Mouse (Mus musculus) liver, embryonic 16.5 days (tissue): Measurements from ENCODE around the gene Pdp2. TPM values are rescaled to one million over a fixed set of nuclear protein-coding genes. Genes with fewer than 3 reads are reported as not detected.
"Not testable (repeated sequence)": the region's sequence is repeated elsewhere in the genome, so short reads cannot be mapped to it uniquely, and the experiment has no call there.

ENCODE experiments used
- ATAC-seq: fragments of 200-750 bp; cut with Nextera tagmentation; 2 replicates; pipeline ENCODE4 v1.8.0; 2017; ENCODE audit warnings: low read depth, mild to moderate bottlenecking, moderate number of reproducible peaks, moderate library complexity
- H3K27ac ChIP-seq: fragments of 300-500 bp; sonication (generic); 2 replicates; pipeline ENCODE4 v1.5.1; 2014; ENCODE audit warnings: mild to moderate bottlenecking, low read length
- H3K27me3 ChIP-seq: fragments of 300-500 bp; sonication (generic); 2 replicates; pipeline ENCODE4 v1.6.1; 2014; ENCODE audit warnings: low read depth, low read length, mixed read lengths; ENCODE audit not compliant: control insufficient read depth, insufficient read depth
- H3K36me3 ChIP-seq: fragments of 300-500 bp; sonication (generic); 2 replicates; pipeline ENCODE4 v1.6.1; 2014; ENCODE audit warnings: mild to moderate bottlenecking; ENCODE audit not compliant: control insufficient read depth, insufficient read depth
- H3K4me1 ChIP-seq: fragments of 300-500 bp; sonication (generic); 2 replicates; pipeline ENCODE4 v1.6.1; 2014; ENCODE audit warnings: low read depth, low read length, mixed read lengths; ENCODE audit not compliant: control insufficient read depth
- H3K4me2 ChIP-seq: fragments of 300-500 bp; sonication (generic); 2 replicates; pipeline ENCODE4 v1.6.1; 2014; ENCODE audit warnings: low read depth, low read length, mixed read lengths
- H3K4me3 ChIP-seq: fragments of 300-500 bp; sonication (generic); 2 replicates; pipeline ENCODE4 v1.5.1; 2014; ENCODE audit warnings: low read depth, mild to moderate bottlenecking, low read length
- H3K9ac ChIP-seq: fragments of 300-500 bp; sonication (generic); 2 replicates; pipeline ENCODE4 v1.6.1; 2014; ENCODE audit warnings: low read depth, low read length
- H3K9me3 ChIP-seq: fragments of 300-500 bp; sonication (generic); replicated peaks from 2 replicates; pipeline ENCODE4 v1.6.1; 2016; ENCODE audit warnings: low read length; ENCODE audit not compliant: control insufficient read depth
- WGBS: fragments of 180-500 bp; shearing (Covaris S2); extraction: QIAGEN DNeasy Blood & Tissue Kit; methylation state at CpG from one replicate; pipeline ENCODE4 v1.1.7; 2014; ENCODE audit not compliant: insufficient replicate concordance; 5-methylcytosine and 5-hydroxymethylcytosine counted together
- polyA plus RNA-seq: library from polyadenylated mRNA; unstranded; fragments of >200 nt; fragmentation: Nextera tagmentation; extraction: Ambion mirVana; gene quantifications from 2 replicates; pipeline ENCODE4 v1.2.1, GENCODE M21; 2015

The Pdp2 gene
- polyA plus RNA-seq, 1 experiment from 2014 or later, result 3.9 TPM

DNA sequence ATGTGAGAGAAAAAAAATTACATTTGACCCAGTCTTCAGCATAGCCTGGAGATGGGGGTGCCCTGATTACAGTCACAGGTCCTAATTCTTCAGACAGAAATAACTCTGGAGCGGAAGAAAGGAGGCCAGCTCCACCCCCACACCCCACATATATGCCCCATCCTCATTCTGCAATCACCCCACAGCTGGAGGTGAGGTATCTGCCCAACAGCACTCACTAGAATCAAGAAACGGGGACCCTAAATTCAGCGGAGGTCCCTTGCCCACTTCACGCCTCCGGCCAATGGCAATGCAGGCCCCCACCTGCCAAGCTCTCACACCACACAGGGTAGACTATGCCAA, 25.8 kb upstream of the Pdp2 start:
- WGBS, result 78% methylated on average over 5 of the region's 5 CpGs
- Histone ChIP-seq H3K36me3 (no peaks in the 10 kb centered on the region), H3K4me2 (no peak overlapping the region), H3K27ac (no peak overlapping the region), H3K4me3 (no peak overlapping the region), H3K27me3 (no peaks in the 10 kb centered on the region), H3K9ac (no peak overlapping the region), H3K4me1 (no peaks in the 10 kb centered on the region; the same call in 1 of the 2 replicates), H3K9me3 (no peaks in the 10 kb centered on the region)
- no peak for ATAC-seq

DNA sequence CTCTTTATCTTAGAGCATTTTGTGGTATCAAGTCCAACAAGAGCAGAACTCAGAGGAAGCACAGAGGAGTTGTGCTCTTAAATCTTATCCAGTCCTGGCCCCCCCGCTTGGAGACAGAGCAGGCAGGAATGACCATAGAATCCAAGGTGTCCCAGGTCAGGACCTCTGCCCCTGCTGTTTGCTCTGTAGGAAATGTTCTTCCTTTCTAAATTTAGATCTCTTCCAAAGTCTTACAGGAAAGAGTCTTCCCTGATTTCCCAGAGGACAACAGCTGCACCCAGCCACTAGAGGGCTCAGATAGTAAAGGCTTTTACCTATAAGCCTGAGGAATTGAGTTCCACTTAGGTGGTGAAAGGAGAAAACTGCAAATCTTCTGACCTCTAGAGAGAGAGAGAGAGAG, 21.7 kb upstream of the Pdp2 start:
- WGBS, result 56% methylated on average over 1 of the region's 1 CpGs
- H3K4me3 ChIP-seq, result no peak overlapping the region
- no peaks in the 10 kb centered on the region for H3K27me3 ChIP-seq
- H3K27ac ChIP-seq, result no peak overlapping the region
- H3K9ac ChIP-seq, result no peak overlapping the region
- no peaks in the 10 kb centered on the region for H3K36me3 ChIP-seq
- no peak for ATAC-seq
- no peaks in the 10 kb centered on the region for H3K9me3 ChIP-seq
- no peak overlapping the region for H3K4me2 ChIP-seq
- H3K4me1 ChIP-seq, result no peaks in the 10 kb centered on the region; the same call in 1 of the 2 replicates

DNA sequence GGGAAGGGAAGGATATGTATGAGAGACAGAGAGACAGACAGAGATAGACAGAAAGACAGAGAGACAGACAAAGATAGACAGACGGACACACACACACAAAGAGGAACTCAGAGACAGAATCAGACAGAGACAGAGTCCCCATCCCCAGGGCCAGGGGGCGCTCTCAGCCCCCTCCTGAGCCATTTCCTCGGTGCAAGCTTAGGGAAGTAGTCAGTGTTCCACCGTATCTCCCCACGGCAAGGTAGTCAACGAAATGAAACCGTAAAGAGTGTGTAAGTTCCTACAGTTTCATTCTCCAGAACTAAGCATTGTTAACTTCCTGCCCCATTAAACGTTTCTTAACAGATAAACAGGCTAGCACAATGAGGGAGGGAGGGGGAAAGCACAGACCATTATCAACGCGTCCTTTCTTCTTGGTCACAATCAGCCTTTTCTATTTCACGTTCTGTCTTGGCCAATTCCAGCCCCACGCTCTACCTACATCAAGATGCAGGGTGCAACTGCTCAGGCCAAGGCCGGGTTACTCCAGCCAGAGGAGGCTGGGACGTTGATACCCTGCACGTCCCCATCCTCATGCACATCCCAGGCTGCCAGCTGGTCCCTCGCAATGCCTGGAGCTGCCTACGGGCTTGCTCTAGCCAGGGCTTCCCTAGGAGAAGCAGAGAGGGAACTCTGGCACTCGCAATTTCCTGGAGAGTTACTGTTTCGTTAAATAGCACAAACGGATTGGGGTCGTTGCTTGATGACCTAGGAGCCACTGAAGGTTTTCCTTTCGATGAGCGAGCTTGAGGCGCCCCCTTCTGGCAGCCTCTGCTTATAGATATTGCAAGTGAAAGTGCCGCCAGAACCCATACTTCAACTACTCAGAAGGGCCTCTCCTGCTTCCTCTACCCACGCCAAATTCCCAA, 20.6 kb upstream of the Pdp2 start:
- Histone ChIP-seq H3K27me3 (no peaks in the 10 kb centered on the region), H3K27ac (no peak overlapping the region), H3K4me3 (peak overlapping the region; percentile 47), H3K4me2 (peak overlapping the region; percentile 64), H3K9ac (0 out of 2 replicates have a peak overlapping the region, but pooled peaks have one; percentile 16), H3K36me3 (no peaks in the 10 kb centered on the region), H3K4me1 (no peaks in the 10 kb centered on the region; the same call in 1 of the 2 replicates), H3K9me3 (no peaks in the 10 kb centered on the region)
- ATAC-seq, result peak; percentile 60
- WGBS, result 2% methylated on average over 26 of the region's 26 CpGs

DNA sequence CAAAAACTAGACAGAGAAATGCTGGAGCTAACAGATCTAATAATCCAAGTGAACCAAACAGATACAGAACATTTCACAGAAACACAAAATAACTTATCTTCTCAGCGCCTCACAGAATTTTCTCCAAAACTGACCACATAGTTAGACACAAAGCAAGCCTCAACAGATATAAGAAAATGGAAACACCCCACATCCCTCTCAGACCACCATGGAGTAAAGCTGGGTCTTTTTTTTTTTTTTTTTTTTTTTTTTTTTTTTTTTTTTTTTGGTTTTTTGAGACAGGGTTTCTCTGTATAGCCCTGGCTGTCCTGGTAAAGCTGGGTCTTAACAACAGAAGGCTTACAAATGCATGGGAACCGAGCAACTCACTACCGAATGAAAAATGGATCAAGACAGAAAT, 14.4 kb upstream of the Pdp2 start:
- Histone ChIP-seq H3K4me2 (no peak overlapping the region), H3K4me1 (no peaks in the 10 kb centered on the region), H3K27me3 (no peaks in the 10 kb centered on the region), H3K36me3 (no peaks in the 10 kb centered on the region), H3K9ac (no peak overlapping the region), H3K27ac (no peak overlapping the region), H3K4me3 (no peak overlapping the region), H3K9me3 (no peaks in the 10 kb centered on the region)
- no peak for ATAC-seq
- 60% methylated on average over 3 of the region's 3 CpGs for WGBS

DNA sequence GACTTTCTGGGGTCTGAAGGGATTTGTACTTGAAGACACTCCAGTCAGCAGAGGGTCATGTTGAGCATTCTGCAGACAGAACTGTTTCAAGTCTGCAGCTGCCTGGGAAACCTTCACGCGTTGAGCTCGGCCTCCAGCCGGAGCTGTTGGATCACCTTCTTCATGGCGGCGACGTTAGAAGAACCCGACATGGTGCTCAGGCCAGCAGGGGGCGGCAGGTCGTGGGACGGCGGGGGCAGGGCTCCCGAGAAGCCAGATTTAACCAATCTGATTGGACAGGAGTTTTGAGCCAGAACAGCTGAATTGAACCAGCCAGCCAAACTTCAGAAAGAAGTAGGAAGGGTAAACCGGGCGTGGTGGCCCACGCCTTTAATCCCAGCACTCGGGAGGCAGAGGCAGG, 13.6 kb upstream of the Pdp2 start:
- not testable (repeated sequence) for H3K4me3 ChIP-seq, H3K4me2 ChIP-seq, ATAC-seq, H3K9me3 ChIP-seq, H3K27ac ChIP-seq, H3K36me3 ChIP-seq, H3K27me3 ChIP-seq, H3K9ac ChIP-seq, H3K4me1 ChIP-seq
- 67% methylated on average over 17 of the region's 17 CpGs for WGBS

DNA sequence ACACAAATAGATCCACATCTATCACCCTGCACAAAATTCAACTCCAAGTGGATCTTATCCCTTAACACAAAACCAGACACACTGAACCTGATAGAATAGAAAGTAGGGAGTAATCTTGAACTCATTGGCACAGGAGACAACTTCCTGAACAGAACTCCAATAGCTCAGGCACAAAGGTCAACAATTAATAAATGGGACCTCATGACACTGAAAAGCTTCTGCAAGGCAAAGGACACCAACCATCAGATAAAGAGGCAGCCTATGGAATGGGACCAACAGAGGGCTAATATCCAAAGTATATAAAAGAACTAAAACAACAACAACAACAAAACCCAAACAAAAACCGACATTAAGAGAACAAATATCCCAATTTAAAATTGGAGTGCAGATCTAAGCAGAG, 6.7 kb upstream of the Pdp2 start:
- no peak for ATAC-seq
- Histone ChIP-seq H3K27ac (no peak overlapping the region), H3K36me3 (no peaks in the 10 kb centered on the region), H3K4me2 (no peak overlapping the region), H3K27me3 (no peaks in the 10 kb centered on the region), H3K4me1 (no peaks in the 10 kb centered on the region), H3K4me3 (no peak overlapping the region), H3K9ac (no peak overlapping the region), H3K9me3 (no peaks in the 10 kb centered on the region)
- WGBS, result 24% methylated on average over 1 of the region's 1 CpGs

DNA sequence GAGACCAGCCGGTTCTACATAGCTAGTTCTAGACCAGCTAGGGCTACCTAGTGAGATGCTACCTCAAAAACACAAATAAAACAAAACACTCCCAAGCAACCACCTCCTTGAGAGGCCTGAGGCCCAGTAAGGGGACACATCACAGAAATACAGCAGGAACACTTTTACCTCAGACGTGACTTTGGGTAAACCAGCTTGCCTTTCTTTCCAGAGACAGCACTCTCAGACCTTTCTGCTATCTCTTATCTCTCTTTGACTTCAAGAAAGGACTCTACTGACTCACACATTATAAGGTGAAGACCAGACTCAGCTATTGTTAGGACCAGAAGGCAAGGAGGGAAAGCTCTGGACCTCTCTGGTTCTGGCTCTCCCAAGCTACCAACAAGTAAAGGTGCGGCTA, 967 bp upstream of the Pdp2 start:
- H3K9ac ChIP-seq, result no peak overlapping the region
- H3K4me1 ChIP-seq, result peaks cover 10% of the 10 kb centered on the region
- WGBS, result 73% methylated on average over 3 of the region's 3 CpGs
- ATAC-seq, result no peak
- no peaks in the 10 kb centered on the region for H3K27me3 ChIP-seq
- no peak overlapping the region for H3K27ac ChIP-seq
- H3K4me2 ChIP-seq, result no peak overlapping the region
- no peaks in the 10 kb centered on the region for H3K9me3 ChIP-seq
- peaks cover 11% of the 10 kb centered on the region for H3K36me3 ChIP-seq
- H3K4me3 ChIP-seq, result no peak overlapping the region

DNA sequence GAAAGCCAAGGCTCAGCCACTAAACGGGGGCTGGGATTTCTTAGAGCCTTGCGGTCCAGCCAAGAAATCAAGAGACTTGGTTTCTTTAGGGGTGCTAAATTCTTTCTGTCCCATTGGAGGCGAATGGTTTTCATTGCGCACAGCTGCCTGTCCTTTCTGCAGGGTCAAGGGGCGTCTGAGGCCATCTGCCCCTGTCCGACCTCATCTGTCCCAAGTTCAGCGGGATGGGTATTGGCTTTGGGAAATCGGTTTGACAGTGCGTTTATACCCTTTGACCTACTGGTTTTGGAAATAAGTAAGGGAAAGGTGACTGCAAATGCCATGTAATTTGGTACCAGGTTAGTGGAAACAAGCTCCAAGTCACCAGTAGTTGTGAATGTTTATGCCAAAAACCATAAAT, 605 bp downstream of the Pdp2 start:
- peak overlapping the region; percentile 63 for H3K4me3 ChIP-seq
- WGBS, result 7% methylated on average over 9 of the region's 9 CpGs

DNA sequence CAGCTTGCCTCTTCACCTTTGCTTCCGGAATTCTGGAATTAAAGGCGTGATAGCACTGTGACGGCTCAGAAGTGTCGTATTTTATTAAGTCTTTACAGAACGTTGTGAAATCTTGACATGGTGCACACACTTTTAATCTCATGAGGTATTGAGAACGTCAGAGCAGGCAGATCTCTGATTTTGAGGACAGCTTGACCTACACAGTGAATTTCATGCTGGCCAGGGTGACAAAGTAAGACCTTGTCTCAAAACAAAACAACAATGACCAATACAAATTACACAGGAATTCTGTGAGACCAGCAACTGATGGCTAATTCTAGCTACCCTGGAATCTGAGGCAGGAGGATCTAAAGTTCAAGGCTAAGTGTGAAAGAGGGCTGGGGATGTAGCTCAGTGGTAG, 1.3 kb downstream of the Pdp2 start:
- H3K27me3 ChIP-seq, result no peaks in the 10 kb centered on the region
- no peak for ATAC-seq
- no peak overlapping the region for H3K9ac ChIP-seq
- H3K4me3 ChIP-seq, result no peak overlapping the region
- H3K36me3 ChIP-seq, result peaks cover 14% of the 10 kb centered on the region
- WGBS, result 70% methylated on average over 6 of the region's 6 CpGs
- no peak overlapping the region for H3K27ac ChIP-seq
- peaks cover 14% of the 10 kb centered on the region for H3K4me1 ChIP-seq
- H3K4me2 ChIP-seq, result 0 out of 2 replicates have a peak overlapping the region, but pooled peaks have one; percentile 69
- H3K9me3 ChIP-seq, result no peaks in the 10 kb centered on the region

More for the DNA sequence above, 605 bp downstream of the Pdp2 start:
- Histone ChIP-seq H3K27ac (peak overlapping the region; percentile 74), H3K4me2 (peak overlapping the region; percentile 69), H3K9me3 (no peaks in the 10 kb centered on the region), H3K27me3 (no peaks in the 10 kb centered on the region), H3K9ac (peak overlapping the region; percentile 52), H3K4me1 (peaks cover 14% of the 10 kb centered on the region), H3K36me3 (peaks cover 14% of the 10 kb centered on the region)
- 0 out of 2 replicates have a peak, but pooled peaks have one; percentile 24 for ATAC-seq
